Mouse (Mus musculus) A20 (cell line): ENCODE results near the gene Fbxw10.

Experiments used
- DNase-seq: peaks from one replicate; pipeline ENCODE4 v3.0.0-alpha.2; 2011; ENCODE audit warnings: low read depth, low spot score

Fbxw10 gene

GRCm38 (mm10) chr11:62846961-62847654 lies at the start of gene Fbxw10:
Fbxw10 (plus strand) TSS chr11:62847069.
- DNase-seq: no peak

DNA sequence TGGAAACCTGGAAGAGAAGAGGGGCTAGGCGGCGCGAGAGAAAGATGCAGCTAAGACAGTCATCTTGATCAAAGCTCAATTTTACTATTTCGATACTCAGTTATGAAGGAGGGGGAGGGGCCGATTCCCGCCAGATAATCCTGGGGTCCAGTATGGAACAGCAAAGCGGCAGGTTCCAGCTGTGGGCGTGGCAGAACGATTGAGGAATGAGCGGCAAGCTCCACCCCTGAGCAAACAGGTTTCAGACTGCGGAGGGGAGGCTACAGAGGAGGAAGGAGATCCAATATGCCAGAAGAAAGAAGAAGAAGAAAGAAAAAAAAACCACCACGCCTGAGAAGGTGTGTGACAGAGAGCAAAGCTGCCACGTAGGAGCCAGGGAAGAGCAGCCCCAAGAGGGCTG lies 42.8 kb upstream of the Fbxw10 start:
- no peak for DNase-seq

DNA sequence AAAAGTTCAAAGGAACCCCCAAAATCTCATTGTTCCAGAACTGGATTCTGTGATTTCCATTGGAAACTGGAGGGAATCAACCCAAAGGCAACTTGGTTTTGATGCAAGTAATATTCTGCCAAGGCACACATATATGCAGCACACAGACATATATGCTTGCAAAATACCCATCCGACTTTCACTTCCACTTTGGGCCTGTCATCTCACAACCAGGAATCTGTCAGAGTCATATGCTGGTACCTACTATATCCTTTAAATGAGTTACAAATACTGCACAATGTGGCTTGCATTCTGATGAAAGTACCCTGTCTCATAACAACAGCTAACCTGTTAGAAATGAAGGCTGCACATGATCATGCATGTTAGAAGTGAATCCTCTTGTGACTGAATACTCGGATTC lies 38.9 kb upstream of the Fbxw10 start:
- DNase-seq: peak; percentile 29

DNA sequence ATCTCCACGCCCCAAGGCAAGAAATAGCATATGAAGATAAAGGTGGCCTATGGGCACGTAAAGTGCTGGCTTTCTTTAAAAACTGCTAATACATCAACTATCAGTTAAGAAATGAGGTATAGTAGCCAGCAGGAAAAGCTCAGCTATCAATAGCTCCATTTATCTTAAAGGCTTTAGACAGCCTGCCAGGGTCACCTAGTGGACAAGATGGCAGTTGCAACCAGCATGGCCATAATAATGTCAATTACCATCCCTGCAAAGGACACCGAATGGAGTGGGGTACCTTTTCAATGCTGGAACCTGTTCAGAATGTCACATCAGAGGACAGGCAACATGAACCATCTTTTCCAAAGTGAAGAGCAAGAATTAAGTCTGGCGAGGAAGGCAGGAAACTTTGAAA lies 37.7 kb upstream of the Fbxw10 start:
- DNase-seq: peak; percentile 15

DNA sequence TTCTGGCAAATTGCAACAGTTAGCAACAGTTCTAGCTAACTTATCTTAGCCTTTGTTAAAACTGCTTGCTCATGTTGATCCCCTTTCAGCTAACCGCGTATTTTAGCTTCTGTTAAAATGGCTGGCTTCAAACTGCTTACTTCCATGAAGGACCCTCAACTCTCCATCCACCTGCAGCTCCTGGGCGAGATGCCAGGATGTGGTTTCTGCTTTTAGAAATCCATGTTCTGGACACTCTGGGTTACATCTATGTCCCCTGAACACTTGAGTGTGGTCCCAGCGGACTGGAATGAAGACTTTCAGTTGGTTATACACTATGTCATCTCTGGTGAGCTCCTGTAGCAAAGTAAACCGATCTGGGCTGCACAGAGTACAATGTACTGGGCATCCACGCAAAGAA lies 34.6 kb upstream of the Fbxw10 start:
- no peak for DNase-seq

DNA sequence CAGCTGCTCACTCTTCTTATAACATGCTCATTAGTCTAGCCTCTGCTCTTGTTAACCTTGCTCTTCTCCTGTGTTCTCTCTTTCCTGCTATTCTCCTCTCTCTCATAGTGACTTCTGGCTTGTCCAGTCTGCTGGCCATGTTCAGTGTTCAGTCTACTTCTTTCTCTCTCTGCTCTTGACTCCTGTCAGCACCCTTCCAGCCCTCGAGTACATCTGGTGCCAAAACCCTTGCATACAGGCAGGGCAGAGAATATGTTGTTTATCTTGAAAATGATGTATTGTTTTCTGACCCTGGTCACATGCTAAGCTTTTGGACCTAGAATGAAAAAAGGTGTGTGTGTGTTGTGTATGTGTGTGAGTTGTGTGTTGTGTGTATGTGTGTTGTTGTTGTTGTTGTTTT lies 33.4 kb upstream of the Fbxw10 start:
- no peak for DNase-seq

DNA sequence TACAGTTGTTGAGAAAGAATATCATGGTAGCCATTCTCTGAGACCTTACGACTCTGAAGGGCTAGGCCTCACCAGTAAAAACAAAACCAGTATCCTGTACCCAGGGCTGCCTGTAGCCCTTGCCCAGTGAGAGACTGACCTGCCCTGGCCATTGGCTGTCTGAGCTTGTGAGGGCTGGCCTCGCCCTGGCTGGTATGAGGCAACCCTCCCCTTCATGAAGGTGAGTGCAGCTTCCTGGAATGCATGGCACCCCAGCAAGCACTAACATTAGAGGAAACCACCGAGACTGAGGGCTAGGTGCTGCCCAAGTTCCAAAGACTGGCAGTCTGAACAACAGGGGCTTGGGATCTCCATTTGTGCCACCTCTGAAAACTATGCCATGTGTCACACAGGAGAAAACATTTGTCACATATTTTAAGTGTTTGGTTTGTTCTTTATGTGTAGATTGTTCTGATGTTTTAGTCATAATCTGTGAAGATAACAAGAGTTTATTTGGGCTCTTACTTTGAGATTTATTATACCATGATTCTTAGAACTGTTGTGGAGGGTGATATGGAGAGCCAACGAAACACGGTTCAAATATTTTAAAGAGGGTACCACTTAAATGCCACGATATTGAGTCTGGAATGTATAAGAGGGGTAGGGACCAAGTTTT lies 32.8 kb upstream of the Fbxw10 start:
- DNase-seq: no peak

DNA sequence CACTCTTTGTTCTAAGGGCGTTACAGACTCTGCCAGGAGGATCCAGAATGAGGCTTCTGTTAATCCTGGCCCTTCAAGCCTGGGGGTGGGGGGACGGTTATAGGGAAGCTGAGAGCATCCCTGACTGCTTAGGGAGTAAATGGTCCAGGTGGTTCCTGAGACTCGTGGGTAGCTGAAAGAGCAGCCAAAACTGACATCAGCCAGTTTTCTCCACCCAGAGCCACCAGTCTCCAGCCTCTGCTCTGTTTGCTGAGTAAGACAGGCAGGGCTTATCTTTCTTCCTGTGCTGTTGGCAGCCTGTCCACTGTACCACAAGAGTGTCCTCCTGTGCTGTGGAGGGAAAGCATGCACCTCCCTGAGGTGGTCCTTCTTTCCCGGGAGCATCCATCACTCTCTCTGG lies 32.2 kb upstream of the Fbxw10 start:
- DNase-seq: no peak

GRCm38 (mm10) chr11:62815438-62815837 lies 31.4 kb upstream of the Fbxw10 start:
- no peak for DNase-seq

DNA sequence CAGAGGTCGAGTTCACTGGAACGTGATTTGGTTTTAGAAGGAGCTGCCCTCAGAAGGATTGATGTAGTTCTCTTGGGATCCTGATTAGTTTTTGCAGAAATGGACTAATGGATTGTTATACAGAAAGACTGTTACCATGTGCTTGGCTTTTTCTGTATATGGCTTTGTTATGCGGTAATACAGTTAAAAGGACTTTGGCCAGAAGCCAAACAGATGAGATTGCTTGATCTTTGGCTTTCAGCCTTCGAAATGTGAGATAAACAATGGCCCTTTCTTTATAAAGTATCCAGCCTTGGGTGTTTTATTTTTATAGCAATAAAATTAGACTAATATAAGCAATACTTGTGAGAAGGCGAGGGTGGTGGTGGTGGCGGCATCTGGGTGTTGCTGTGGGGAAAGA lies 30.3 kb upstream of the Fbxw10 start:
- DNase-seq: no peak

GRCm38 (mm10) chr11:62819059-62819686 lies 27.7 kb upstream of the Fbxw10 start:
- DNase-seq: no peak

DNA sequence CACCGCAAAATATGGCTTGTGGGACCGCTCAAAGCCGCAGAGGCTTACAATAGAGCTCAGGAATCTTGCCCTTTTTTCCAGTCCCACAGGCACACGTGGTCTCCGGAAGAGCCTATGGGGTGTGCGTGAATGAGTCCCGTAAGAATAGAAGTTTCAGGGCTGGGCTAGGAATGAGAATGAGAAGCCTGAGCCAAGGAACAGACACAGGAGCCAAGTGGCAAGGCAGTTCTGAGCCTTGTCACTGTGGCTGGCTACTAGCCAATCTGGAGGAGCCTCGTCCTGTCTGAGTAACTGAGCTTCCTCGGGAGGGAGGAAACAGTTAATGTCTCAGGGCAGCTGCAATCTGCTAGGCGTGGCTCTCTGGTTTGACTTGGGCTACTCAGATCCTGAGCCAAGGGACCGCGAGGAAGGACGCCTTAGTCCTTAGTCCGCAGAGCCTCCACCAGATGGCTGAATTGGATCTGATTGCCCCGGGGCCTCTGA lies 26.8 kb upstream of the Fbxw10 start, which contains the start of gene Trim16:
Gene Trim16 (plus strand): TSS at position 173 of the 483 bp plus-strand sequence.
- no peak for DNase-seq

DNA sequence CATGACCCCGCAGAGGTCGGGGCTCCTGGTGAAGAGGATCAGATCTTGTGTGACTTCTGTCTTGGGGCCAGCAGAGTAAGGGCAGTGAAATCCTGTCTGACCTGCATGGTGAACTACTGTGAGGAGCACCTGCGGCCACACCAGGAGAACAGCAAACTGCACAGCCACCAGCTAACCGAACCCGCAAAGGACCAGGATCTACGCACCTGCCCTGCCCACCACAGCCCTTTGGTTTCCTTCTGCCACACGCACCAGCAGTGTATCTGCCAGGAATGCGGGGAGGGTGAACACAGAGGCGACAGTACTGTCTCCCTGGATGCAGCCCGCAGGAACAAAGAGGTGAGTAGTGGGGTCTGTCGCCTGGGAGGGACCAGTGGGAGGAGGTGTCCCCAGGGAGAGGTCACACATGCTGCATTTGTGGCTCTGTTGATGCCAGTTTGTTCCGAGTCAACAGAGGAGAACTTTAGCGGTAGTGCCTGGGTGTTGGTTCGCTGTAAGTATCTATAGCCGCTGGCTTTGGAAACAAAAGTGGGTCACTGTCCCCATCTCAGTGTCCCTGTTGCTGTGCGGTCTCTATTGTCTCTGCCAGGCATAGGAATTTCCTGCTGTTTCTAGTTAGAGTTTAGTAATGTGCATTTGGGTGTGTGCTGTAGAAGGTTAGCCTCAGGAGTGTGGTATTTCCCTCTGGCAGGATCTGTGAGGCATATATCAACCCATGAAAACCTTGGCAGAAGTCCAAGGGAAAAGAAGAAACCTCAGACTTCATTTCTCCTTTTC lies 26.0 kb upstream of the Fbxw10 start:
- no peak for DNase-seq

DNA sequence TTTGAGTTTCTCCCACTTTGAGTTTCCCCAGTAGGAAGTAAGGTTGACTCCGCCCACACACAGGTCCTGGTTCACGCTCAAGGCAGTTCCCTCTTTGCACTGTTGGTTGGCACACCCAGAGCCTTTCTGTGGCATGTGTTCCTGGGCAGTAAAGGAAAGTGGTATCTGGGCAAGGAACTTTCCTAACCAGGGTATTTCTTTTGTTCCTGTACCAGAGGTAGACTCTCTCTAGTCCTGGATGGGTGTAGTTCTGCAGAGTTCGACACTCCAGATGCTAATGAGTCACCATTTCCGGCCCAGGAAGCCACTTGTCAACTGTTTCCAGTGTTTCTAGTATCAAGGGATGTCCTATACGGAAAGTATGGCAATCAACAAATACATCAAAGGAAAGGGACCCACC lies 25.0 kb upstream of the Fbxw10 start:
- DNase-seq: no peak

DNA sequence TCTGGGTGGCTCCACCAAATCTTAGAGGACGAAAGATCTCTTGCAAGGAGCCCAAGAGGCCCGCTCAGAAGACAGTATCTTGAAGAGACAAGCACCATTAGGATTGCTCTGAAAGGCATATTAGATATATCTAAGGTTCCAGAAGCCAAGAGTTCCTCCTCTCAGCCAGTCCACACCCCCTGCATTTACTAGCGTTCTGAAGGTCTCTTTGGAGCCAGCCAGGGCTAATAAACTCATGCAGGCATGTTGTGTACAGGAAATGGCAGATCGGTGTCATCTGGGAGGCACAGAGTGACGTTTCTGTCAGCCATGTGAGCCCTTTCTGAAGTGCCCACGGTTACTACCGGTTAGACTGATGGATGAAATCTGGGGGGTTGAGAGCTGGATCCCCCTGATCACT lies 22.7 kb upstream of the Fbxw10 start:
- DNase-seq: no peak

- no peak for DNase-seq
Observed at GRCm38 (mm10) chr11:62825222-62826105, 21.4 kb upstream of the Fbxw10 start.

- DNase-seq: no peak
Observed at GRCm38 (mm10) chr11:62826106-62826733, 20.6 kb upstream of the Fbxw10 start.

- DNase-seq: no peak
Observed at GRCm38 (mm10) chr11:62827135-62827534, 19.7 kb upstream of the Fbxw10 start.

DNA sequence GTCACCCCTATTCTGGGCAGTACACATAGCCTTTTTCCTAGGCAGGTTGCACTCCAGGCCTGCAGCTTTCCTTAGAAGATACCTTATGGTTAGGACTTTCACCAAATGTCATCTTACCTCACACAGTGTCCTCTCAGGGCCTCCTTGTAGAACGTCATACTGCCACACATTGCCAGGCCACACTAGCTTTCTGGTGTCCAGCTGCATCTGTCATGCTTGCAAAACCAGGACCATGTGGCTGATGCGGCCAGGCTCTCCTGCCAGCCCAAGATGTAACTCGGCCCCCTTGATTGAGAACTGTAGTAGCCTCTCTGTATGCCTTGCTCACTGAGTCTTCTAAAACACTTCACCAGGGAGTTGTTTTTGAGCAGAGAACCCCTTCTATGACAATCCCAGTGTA lies 19.0 kb upstream of the Fbxw10 start:
- DNase-seq: no peak

DNA sequence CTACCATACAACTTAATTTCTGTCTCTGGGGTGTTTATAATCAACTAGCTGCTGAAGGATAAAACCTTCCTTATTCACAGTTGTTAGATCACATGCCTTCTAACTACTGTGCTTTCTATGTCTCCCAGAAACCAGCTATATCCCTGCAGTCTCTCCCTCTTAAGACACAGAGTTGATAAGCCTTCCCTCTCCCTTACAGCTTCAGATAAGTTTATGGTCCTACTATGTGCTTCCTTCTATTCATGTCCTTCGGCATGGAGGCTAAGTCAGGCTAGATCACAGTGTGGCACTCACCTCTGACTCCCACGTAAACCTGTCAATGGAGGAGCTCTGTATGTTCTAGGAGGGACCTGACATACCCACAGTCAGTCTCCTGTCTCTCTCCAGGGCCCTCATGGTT lies 16.5 kb upstream of the Fbxw10 start:
- no peak for DNase-seq

DNA sequence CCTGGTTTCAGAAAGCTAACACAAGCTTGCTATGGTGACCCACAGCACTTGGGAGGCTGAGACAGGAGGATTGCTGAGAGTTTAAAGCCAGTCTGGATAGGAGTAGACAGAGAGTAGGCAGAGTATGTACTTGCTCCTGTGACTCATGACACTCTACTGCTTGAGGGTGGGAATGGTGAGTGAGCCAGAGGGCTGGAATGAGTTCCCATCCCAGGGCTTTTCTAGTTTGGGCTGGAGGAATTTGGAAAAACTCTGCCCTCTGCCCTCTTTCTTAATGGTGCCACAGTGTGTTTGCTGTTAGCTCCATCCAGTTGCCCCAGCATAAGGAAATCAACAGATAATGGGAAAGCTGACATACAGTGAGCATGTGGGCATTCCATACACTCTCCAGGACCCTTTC lies 15.0 kb upstream of the Fbxw10 start:
- no peak for DNase-seq
